Mouse (Mus musculus) neutrophil, adult 5-6 weeks (primary cell): Measurements from ENCODE around the gene Ncaph. TPM values are rescaled to one million over a fixed set of nuclear protein-coding genes. Genes with fewer than 3 reads are reported as not detected.
"Not testable (repeated sequence)": the region's sequence is repeated elsewhere in the genome, so short reads cannot be mapped to it uniquely, and the experiment has no call there.

Source experiments
- ATAC-seq: fragments of 151-379, 151-347 bp; 2 replicates; pipeline ENCODE4 v1.8.0; 2017; ENCODE audit warnings: mild to moderate bottlenecking, moderate TSS enrichment; ENCODE audit not compliant: insufficient number of reproducible peaks, poor library complexity, low FRiP score, severe bottlenecking; ENCODE audit errors: extremely low read depth
- total RNA-seq: library from RNA; stranded (forward); fragments of 200-1000 nt; gene quantifications from 2 replicates; pipeline ENCODE4 v1.2.3, GENCODE M21; 2017

Gene Ncaph
- 2.3 and 5.4 TPM in 2 replicates for total RNA-seq

GRCm38 (mm10) chr2:127133621-127134461 lies at the start of gene Ncaph:
Gene Ncaph, minus strand, starts transcription at chr2:127133954.
- ATAC-seq = peak; percentile 73

DNA sequence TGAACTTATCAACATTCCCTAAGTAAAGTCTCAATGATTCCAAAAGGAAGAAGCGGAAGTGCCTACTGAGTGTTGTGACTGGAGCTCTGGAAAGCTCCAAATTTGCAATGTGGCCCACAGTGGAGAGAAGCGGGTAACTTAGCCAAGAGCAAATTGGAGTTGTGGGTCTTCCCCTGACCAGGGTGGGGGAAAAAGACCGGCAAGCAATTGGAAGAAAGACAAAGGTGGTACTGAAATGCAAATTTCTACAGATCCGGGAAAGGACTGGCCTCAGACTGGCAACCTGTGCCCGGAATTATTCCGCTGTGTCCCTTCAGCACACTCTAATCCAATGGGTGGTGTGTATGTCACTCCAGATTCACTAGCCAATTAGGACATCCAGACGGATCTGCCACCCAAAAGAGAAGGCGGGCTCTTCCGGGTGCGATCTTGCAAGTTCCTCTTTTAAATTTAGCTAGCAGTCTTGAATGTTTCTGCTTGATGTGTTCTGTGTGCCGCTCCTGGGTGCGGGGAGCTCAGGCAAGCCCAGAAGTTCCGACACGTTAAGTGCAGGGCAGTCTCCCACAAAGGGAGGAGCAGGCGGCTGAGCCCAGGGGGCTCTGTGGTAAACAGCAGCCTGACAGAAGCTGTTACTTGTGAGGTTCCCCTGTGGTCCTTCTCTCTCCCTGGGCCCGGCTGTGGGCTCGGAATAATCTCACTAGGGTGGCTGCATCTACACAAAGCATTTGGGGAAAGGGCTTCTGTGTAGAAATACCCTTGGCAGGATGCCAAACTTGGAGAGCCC lies 49.0 kb upstream of the Ncaph start:
- peak; percentile 99 for ATAC-seq

GRCm38 (mm10) chr2:127166261-127166660 lies 32.5 kb upstream of the Ncaph start:
- ATAC-seq = peak; percentile 64; the same call in 1 of the 2 replicates

DNA sequence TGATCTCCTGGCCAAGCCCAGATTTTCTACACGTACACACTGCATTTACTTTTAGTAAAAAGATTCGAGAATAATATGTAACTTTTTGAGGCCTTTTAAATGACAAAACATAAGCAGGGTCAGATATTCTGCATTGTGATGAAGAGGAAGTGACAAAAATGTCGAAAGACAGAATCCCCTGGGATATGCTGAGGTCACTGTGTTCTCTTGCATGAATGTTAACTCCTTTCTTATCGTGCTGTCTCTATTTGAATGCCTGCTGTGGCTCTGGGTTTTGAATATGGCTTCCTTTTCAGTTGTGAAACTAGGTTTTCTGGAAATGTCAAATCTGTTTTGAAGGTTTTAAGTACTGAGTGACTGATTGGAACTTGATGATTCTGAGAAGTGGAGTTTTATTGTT lies 31.9 kb upstream of the Ncaph start:
- no peak for ATAC-seq

DNA sequence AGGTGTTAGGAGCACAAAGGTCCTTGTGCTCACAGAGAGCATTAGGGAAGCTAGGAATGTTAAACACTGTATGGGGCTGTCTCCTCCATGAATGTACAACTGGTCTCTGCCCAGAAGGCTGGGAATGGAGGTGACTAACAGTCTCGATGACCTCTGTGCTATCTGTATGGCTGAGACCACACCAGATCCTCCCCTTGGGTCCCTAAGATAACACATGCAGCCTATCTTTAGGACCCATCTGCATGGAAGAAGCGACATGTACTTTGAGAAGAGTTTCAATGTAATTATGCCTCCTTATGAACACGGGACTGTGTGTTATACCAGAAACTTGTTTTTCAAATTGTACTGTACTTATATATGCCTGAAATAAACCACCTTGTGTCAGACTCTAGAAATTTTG lies 11.9 kb upstream of the Ncaph start:
- ATAC-seq = no peak

DNA sequence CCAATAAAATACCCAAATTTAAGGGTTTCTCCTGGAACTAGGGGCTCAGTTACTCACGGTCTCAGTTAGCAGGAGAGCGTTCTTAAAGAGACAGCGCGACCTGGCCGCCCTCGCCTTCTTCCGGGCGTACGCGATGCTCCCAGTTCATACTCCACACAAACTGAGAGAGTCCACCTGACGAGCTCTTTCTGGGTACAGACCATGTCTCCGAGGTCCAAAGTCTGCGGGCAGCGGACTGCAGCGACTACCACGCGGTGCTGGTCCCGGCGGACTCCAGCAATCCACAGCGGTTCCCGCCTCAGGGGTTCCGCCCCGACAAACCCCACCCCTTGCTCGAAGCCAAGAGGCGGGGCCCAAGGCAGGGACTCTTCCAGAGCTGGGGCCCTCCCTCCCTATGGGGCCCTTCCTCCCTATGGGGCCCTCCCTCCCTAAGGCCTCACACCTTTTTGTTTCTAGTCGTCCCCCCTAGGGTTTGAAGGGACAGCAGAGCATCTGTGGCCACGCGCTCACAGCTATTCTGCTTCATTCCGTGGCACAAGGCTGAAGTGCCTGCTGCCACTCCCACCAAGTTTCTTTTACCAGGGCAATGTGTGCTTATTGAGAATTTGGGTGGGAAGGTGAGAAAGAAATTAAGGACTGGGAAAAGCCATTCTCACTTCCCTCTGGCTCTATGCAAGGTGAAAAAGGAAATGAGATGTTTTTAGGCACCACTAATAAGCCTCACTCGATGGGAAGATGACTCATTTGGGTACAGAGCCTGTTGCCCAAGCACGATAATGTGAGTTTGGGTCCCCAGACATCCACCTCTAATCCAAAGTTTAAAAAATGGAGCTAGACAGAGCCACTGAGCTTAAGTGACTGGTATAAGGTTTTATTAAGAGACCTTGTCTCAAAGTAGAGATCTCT lies 9.7 kb upstream of the Ncaph start, which contains the start of gene Itpripl1:
Gene Itpripl1 (minus strand): TSS at position 285 of the 906 bp plus-strand sequence.
- ATAC-seq = peak; percentile 83

- ATAC-seq = no peak
Observed at GRCm38 (mm10) chr2:127142577-127143157, 8.9 kb upstream of the Ncaph start.

GRCm38 (mm10) chr2:127142031-127142430 lies 8.3 kb upstream of the Ncaph start:
- ATAC-seq = no peak

DNA sequence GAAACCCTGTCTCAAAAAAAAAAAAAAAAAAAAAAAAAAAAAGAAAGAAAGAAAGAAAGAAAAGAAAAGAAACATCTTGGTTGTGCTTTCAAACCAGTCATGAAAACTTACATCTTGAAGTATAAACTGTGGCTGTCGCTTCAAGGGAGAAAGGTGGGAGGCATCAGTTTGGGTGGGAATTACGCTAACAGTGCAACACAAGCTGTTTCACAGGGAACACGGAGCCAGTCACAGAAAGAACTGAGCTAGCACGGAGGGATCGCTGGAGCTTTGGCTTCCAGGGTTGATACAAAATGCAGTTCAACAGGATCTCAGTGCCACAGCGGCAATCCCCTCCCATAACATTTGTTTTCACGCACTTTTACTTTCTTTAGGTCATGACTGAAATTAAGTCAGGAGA lies 6.3 kb upstream of the Ncaph start:
- no peak for ATAC-seq

DNA sequence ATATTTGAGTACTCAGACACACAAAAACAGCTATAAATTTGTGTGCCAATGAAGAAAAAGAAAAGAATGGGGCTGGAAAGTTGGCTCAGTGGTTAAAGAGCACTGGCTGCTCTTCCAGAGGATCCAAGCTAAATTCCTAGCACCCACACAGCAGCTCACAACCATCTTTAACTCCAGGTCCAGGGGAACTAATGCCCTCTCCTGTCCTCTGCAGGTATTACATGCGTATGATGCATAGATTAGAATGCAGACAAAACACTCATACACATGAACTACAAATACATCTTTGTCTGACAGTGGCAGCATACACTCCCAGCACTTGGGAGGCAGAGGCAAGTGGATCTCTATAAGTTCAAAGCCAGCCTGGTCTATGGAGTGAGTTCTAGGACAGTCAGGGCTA lies 5.9 kb upstream of the Ncaph start:
- no peak for ATAC-seq

- no peak for ATAC-seq
Observed at GRCm38 (mm10) chr2:127139094-127139493, 5.3 kb upstream of the Ncaph start.

GRCm38 (mm10) chr2:127138449-127138848 lies 4.7 kb upstream of the Ncaph start:
- no peak for ATAC-seq

GRCm38 (mm10) chr2:127137838-127138420 lies 4.2 kb upstream of the Ncaph start:
- ATAC-seq = no peak

- peak; percentile 27 for ATAC-seq
Observed at GRCm38 (mm10) chr2:127136979-127137378, 3.2 kb upstream of the Ncaph start.

- ATAC-seq = not testable (repeated sequence)
Observed at GRCm38 (mm10) chr2:127135255-127135654, 1.5 kb upstream of the Ncaph start.

- no peak for ATAC-seq
Observed at GRCm38 (mm10) chr2:127131353-127131752, 2.4 kb downstream of the Ncaph start.

DNA sequence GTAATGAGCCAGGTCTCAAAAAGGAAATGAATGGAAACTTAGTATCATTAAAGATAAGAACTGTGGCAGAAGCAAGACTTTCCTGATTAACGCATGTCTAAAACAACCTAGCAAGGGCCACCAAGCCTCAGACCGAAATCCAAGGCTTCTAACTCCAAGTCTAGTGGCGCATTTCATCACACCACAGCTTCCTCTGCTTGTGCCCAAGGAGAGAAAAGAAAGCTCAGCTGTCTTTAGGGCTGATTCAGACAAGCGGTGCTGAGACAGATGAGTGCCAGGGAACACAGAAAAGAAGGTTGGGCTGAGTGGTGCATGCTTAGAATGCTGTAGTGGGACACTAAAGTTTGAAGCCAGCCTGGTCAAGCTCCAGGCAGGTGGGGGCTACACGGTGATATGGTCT lies 4.8 kb downstream of the Ncaph start:
- ATAC-seq = no peak

DNA sequence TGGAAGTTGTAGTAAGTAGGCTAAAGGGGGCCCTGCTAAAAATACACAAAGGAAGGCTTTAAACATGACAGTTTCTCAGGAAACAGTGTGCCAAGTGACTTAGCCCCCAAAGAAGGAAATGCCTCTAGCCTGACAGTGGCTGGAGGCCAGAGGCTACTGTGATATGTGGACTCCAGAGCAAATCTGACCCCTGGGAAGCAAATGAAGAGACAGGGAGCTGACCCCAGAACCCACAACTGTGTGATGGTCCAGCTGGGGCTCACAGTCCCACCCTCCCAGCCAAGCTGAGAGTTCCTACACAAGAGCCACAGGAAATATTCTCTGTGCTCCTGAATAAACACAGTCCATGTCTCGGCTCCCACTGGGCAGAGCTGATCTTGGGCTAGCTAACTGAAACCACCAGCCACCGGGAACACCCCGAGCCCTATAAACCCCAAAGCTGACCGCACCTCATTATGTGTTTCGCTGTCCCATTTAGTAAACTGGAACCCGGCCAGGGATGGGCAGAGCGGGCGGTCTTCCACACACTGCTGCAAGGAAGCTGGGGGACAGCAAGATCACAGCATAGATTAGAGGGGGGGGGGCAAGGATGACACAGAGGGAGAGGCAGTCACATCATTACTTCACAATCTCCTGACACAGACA lies 12.0 kb downstream of the Ncaph start:
- ATAC-seq = no peak
